Mouse (Mus musculus) layer of hippocampus, adult 11-12 months (tissue): ENCODE measurements at regions not wholly inside any gene's neighbourhood (a gene's known extent, or its start where the extent isn't known, plus 50 kb on each side); places are given as distances from the start of the nearest gene placed in this dataset.
"Not testable (repeated sequence)": the region's sequence is repeated elsewhere in the genome, so short reads cannot be mapped to it uniquely, and the experiment has no call there.

ENCODE experiments used
- DNase-seq: peaks from one replicate; pipeline ENCODE4 v3.0.0; 2022; ENCODE audit warnings: low spot score

GRCm38 (mm10) chr14:46594151-46594550, 166.2 kb upstream of the Cdkn3 start:
- no peak for DNase-seq

GRCm38 (mm10) chr14:46591753-46592359, 168.5 kb upstream of the Cdkn3 start:
- no peak for DNase-seq

GRCm38 (mm10) chr14:46591211-46591610, 169.1 kb upstream of the Cdkn3 start:
- DNase-seq: no peak

- DNase-seq: no peak
Measured at GRCm38 (mm10) chr14:46586093-46586492, 174.2 kb upstream of the Cdkn3 start.

- no peak for DNase-seq
Measured at GRCm38 (mm10) chr14:46578051-46579000, 182.0 kb upstream of the Cdkn3 start.

- no peak for DNase-seq
Measured at GRCm38 (mm10) chr14:46575889-46576288, 184.5 kb upstream of the Cdkn3 start.

GRCm38 (mm10) chr14:46575414-46575813, 184.9 kb upstream of the Cdkn3 start:
- no peak for DNase-seq

GRCm38 (mm10) chr14:46573401-46573800, 182.9 kb upstream of the Bmp4 start:
- DNase-seq: no peak

GRCm38 (mm10) chr14:46572972-46573371, 182.5 kb upstream of the Bmp4 start:
- not testable (repeated sequence) for DNase-seq

- DNase-seq: no peak
Measured at GRCm38 (mm10) chr14:46571841-46572240, 181.4 kb upstream of the Bmp4 start.

GRCm38 (mm10) chr14:46569273-46569672, 178.8 kb upstream of the Bmp4 start:
- DNase-seq: no peak

GRCm38 (mm10) chr14:46567411-46567780, 176.9 kb upstream of the Bmp4 start:
- no peak for DNase-seq

GRCm38 (mm10) chr14:46566681-46567410, 176.4 kb upstream of the Bmp4 start:
- DNase-seq: no peak

- peak; percentile 52 for DNase-seq
Measured at GRCm38 (mm10) chr14:46564998-46565397, 174.5 kb upstream of the Bmp4 start.

- DNase-seq: no peak
Measured at GRCm38 (mm10) chr14:46562016-46562415, 171.5 kb upstream of the Bmp4 start.

- no peak for DNase-seq
Measured at GRCm38 (mm10) chr14:46553239-46553638, 162.8 kb upstream of the Bmp4 start.

GRCm38 (mm10) chr14:46546146-46546545, 155.7 kb upstream of the Bmp4 start:
- no peak for DNase-seq

GRCm38 (mm10) chr14:46539466-46540187, 149.2 kb upstream of the Bmp4 start:
- no peak for DNase-seq

GRCm38 (mm10) chr14:46536002-46536762, 145.7 kb upstream of the Bmp4 start:
- no peak for DNase-seq

- no peak for DNase-seq
Measured at GRCm38 (mm10) chr14:46532697-46533096, 142.2 kb upstream of the Bmp4 start.

- DNase-seq: no peak
Measured at GRCm38 (mm10) chr14:46530452-46530851, 140.0 kb upstream of the Bmp4 start.
